Mouse (Mus musculus) limb, embryonic 11.5 days (tissue): Measurements from ENCODE around the gene Ppp2r5e. TPM values are rescaled to one million over a fixed set of nuclear protein-coding genes. Genes with fewer than 3 reads are reported as not detected.

Experiments
- ATAC-seq: fragments of 200-750 bp; cut with Nextera tagmentation; 2 replicates; pipeline ENCODE4 v1.8.0; 2017; ENCODE audit warnings: low read depth; ENCODE audit not compliant: insufficient number of reproducible peaks, low FRiP score, low TSS enrichment
- DNase-seq: peaks from one replicate; pipeline ENCODE4 v3.0.0-alpha.2; 2015; ENCODE audit warnings: low spot score
- H3K27ac ChIP-seq: fragments of 300-500 bp; sonication (generic); replicated peaks from 2 replicates; pipeline ENCODE4 v1.5.1; 2014; ENCODE audit warnings: low read depth, mild to moderate bottlenecking, low read length
- H3K27me3 ChIP-seq: fragments of 300-500 bp; sonication (generic); 2 replicates; pipeline ENCODE4 v1.6.1; 2014; ENCODE audit warnings: mild to moderate bottlenecking, low read length, mixed read lengths; ENCODE audit not compliant: control insufficient read depth, insufficient read depth
- H3K36me3 ChIP-seq: fragments of 300-500 bp; sonication (generic); 2 replicates; pipeline ENCODE4 v1.6.1; 2014; ENCODE audit warnings: mild to moderate bottlenecking, low read length, moderate library complexity, mixed read lengths; ENCODE audit not compliant: control insufficient read depth, insufficient read depth
- H3K4me1 ChIP-seq: fragments of 300-500 bp; sonication (generic); 2 replicates; pipeline ENCODE4 v1.6.1; 2014; ENCODE audit warnings: low read length, mixed read lengths; ENCODE audit not compliant: control insufficient read depth, insufficient read depth
- H3K4me2 ChIP-seq: fragments of 300-500 bp; sonication (generic); 2 replicates; pipeline ENCODE4 v1.6.1; 2014; ENCODE audit warnings: low read depth, mild to moderate bottlenecking, moderate library complexity; ENCODE audit not compliant: severe bottlenecking
- H3K4me3 ChIP-seq: fragments of 300-500 bp; sonication (generic); 2 replicates; pipeline ENCODE4 v1.5.1; 2014; ENCODE audit warnings: low read depth, low read length
- H3K9ac ChIP-seq: fragments of 300-500 bp; sonication (generic); 2 replicates; pipeline ENCODE4 v1.6.1; 2014; ENCODE audit warnings: mild to moderate bottlenecking, low read length
- H3K9me3 ChIP-seq: fragments of 300-500 bp; sonication (generic); 2 replicates; pipeline ENCODE4 v1.6.1; 2016; ENCODE audit warnings: low read length; ENCODE audit not compliant: control insufficient read depth
- WGBS: fragments of 180-500 bp; shearing (Covaris S2); extraction: QIAGEN DNeasy Blood & Tissue Kit; methylation state at CpG from one replicate; pipeline ENCODE4 v1.1.7; 2014; 5-methylcytosine and 5-hydroxymethylcytosine counted together
- polyA plus RNA-seq: library from polyadenylated mRNA; unstranded; fragments of >200 nt; fragmentation: Nextera tagmentation; extraction: Ambion mirVana; gene quantifications from 2 replicates; pipeline ENCODE4 v1.2.1, GENCODE M21; 2014

The Ppp2r5e gene
- polyA plus RNA-seq, 1 experiment from 2014 or later = 18.1 TPM

GRCm38 (mm10) chr12:75622835-75623234 is 26.8 kb upstream of the Ppp2r5e start:
- H3K27me3 ChIP-seq = no peaks in the 10 kb centered on the region

GRCm38 (mm10) chr12:75616841-75617240 is 20.8 kb upstream of the Ppp2r5e start:
- Histone ChIP-seq H3K36me3 (no peaks in the 10 kb centered on the region), H3K27ac (no peak overlapping the region), H3K27me3 (no peaks in the 10 kb centered on the region), H3K9ac (no peak overlapping the region), H3K4me1 (no peaks in the 10 kb centered on the region), H3K9me3 (no peaks in the 10 kb centered on the region), H3K4me3 (no peak overlapping the region), H3K4me2 (no peak overlapping the region)
- no peak for ATAC-seq
- no peak for DNase-seq
- WGBS = 69% methylated on average over 8 of the region's 8 CpGs

More at GRCm38 (mm10) chr12:75622835-75623234, 26.8 kb upstream of the Ppp2r5e start:
- no peaks in the 10 kb centered on the region for H3K36me3 ChIP-seq
- ATAC-seq (no peak), DNase-seq (no peak)
- H3K4me2 ChIP-seq = no peak overlapping the region
- H3K4me1 ChIP-seq = no peaks in the 10 kb centered on the region
- H3K9me3 ChIP-seq = no peaks in the 10 kb centered on the region
- 67% methylated on average over 3 of the region's 3 CpGs for WGBS
- H3K27ac ChIP-seq = no peak overlapping the region
- no peak overlapping the region for H3K9ac ChIP-seq
- no peak overlapping the region for H3K4me3 ChIP-seq

GRCm38 (mm10) chr12:75616158-75616791 is 20.2 kb upstream of the Ppp2r5e start:
- ATAC-seq (peak; percentile 57; the same call in 1 of the 2 replicates), DNase-seq (peak; percentile 53)
- Histone ChIP-seq H3K27ac (no peak overlapping the region), H3K9me3 (no peaks in the 10 kb centered on the region), H3K4me1 (no peaks in the 10 kb centered on the region), H3K9ac (no peak overlapping the region), H3K36me3 (no peaks in the 10 kb centered on the region), H3K27me3 (no peaks in the 10 kb centered on the region), H3K4me2 (peak overlapping the region; percentile 42; the same call in 1 of the 2 replicates), H3K4me3 (peak overlapping the region; percentile 8; the same call in 1 of the 2 replicates)
- WGBS = 6% methylated on average over 23 of the region's 24 CpGs

- Histone ChIP-seq H3K9ac (no peak overlapping the region), H3K4me2 (no peak overlapping the region), H3K9me3 (no peaks in the 10 kb centered on the region), H3K27ac (no peak overlapping the region), H3K36me3 (no peaks in the 10 kb centered on the region), H3K4me3 (no peak overlapping the region), H3K27me3 (no peaks in the 10 kb centered on the region), H3K4me1 (no peaks in the 10 kb centered on the region)
- no peak for ATAC-seq
- no peak for DNase-seq
- WGBS = 54% methylated on average over 3 of the region's 3 CpGs
Observed at GRCm38 (mm10) chr12:75615556-75615955, 19.5 kb upstream of the Ppp2r5e start.

GRCm38 (mm10) chr12:75612711-75613110 is 16.7 kb upstream of the Ppp2r5e start:
- no peak for DNase-seq
- H3K4me1 ChIP-seq = no peaks in the 10 kb centered on the region
- no peak overlapping the region for H3K27ac ChIP-seq
- no peak overlapping the region for H3K4me2 ChIP-seq
- ATAC-seq = no peak
- 79% methylated on average over 7 of the region's 7 CpGs for whole genome bisulfite sequencing
- no peaks in the 10 kb centered on the region for H3K9me3 ChIP-seq
- H3K27me3 ChIP-seq = no peaks in the 10 kb centered on the region
- H3K36me3 ChIP-seq = no peaks in the 10 kb centered on the region
- no peak overlapping the region for H3K9ac ChIP-seq
- no peak overlapping the region for H3K4me3 ChIP-seq

GRCm38 (mm10) chr12:75599490-75599889 is 3.4 kb upstream of the Ppp2r5e start:
- DNase-seq (peak; percentile 65), ATAC-seq (no peak)
- Histone ChIP-seq H3K4me2 (no peak overlapping the region), H3K4me3 (no peak overlapping the region), H3K36me3 (no peaks in the 10 kb centered on the region), H3K9me3 (no peaks in the 10 kb centered on the region), H3K27me3 (no peaks in the 10 kb centered on the region), H3K4me1 (0 out of 2 replicates have a peak, but pooled peaks cover 2% of the 10 kb centered on the region), H3K9ac (no peak overlapping the region), H3K27ac (no peak overlapping the region)
- WGBS = 14% methylated on average over 4 of the region's 4 CpGs

GRCm38 (mm10) chr12:75598988-75599387 is 2.9 kb upstream of the Ppp2r5e start:
- H3K4me2 ChIP-seq = no peak overlapping the region

GRCm38 (mm10) chr12:75597707-75598106 is 1.7 kb upstream of the Ppp2r5e start:
- Histone ChIP-seq H3K27ac (no peak overlapping the region), H3K9ac (no peak overlapping the region), H3K4me3 (no peak overlapping the region), H3K27me3 (no peaks in the 10 kb centered on the region), H3K36me3 (peaks cover 3% of the 10 kb centered on the region; the same call in 1 of the 2 replicates), H3K4me2 (no peak overlapping the region), H3K9me3 (no peaks in the 10 kb centered on the region), H3K4me1 (peaks cover 2% of the 10 kb centered on the region; the same call in 1 of the 2 replicates)
- DNase-seq (no peak), ATAC-seq (no peak)
- 87% methylated on average over 4 of the region's 4 CpGs for WGBS

More at GRCm38 (mm10) chr12:75598988-75599387, 2.9 kb upstream of the Ppp2r5e start:
- Histone ChIP-seq H3K27ac (no peak overlapping the region), H3K4me3 (no peak overlapping the region), H3K36me3 (no peaks in the 10 kb centered on the region), H3K4me1 (peaks cover 2% of the 10 kb centered on the region; the same call in 1 of the 2 replicates), H3K9ac (no peak overlapping the region), H3K9me3 (no peaks in the 10 kb centered on the region), H3K27me3 (no peaks in the 10 kb centered on the region)
- DNase-seq (no peak), ATAC-seq (no peak)
- WGBS = 71% methylated on average over 4 of the region's 4 CpGs
